Mouse (Mus musculus): ENCODE measurements at regions not wholly inside any gene's neighbourhood (a gene's known extent, or its start where the extent isn't known, plus 50 kb on each side); places are given as distances from the start of the nearest gene placed in this dataset.

DNA sequence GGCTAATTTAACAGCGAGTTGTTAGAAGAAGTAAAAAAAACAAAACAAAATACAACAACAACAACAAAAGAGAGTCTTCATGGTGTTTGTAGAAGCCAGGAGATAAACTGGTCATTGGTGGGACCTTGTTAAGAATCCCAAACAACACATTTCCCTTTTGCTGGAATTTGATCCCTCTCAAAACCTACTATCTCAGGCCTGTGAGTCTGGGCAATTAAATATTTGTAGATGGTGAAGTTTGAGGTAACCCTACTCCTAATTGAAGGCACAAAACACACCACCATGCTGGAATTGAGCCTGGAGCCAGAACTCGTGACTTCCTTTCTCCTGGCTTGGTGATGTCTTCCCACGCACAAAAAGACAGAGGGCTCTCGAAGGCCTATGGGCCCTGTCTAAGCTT, 65.4 kb upstream of the Akt3 start:
- no peak for ATAC-seq

DNA sequence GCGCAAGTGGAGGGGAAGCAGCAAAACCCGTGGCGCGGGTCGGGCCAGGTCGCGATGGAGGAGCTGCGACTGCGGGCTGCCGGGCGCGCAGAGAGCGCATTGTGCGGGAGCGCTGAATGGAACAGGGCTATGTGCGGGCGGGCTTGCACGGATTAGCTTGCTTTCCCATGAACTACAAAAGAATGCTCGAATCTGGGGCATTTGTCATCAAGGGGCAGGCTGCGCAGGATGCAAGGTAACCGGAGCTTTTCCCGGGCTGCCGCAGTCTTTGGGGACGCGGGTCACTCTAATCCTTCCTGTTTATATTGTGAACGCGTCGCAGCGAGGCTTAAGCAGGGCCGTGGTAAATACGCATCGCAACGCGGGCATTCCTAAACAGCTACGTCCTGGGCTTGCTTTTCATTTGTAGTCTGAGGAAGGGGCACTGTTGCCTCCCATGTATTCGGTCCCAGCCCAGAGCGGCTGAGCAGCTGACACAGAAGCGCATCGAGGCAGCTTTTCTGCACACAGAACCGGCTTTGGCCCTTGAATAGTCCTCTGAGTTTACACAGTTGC, 64.8 kb upstream of the Akt3 start:
- no peak for ATAC-seq

DNA sequence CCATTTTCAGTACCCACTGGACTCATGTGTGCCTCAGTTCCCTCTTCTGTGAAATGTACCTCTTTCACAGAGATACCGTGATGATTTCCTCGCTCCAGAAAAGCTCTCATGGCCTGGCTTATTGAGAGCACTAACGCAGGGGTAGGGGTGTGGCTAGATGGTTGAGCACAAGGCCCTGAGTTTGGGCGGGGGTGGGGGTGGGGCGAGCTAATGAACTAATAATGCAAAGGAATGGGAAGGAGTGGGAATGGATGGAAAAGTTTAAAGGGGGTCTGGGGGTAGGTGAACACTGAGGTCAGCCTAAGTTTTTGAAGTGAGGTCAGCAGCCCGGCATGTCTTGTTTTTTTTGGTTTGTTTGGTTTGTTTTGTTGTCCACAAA, 64.3 kb upstream of the Akt3 start:
- ATAC-seq, result no peak

DNA sequence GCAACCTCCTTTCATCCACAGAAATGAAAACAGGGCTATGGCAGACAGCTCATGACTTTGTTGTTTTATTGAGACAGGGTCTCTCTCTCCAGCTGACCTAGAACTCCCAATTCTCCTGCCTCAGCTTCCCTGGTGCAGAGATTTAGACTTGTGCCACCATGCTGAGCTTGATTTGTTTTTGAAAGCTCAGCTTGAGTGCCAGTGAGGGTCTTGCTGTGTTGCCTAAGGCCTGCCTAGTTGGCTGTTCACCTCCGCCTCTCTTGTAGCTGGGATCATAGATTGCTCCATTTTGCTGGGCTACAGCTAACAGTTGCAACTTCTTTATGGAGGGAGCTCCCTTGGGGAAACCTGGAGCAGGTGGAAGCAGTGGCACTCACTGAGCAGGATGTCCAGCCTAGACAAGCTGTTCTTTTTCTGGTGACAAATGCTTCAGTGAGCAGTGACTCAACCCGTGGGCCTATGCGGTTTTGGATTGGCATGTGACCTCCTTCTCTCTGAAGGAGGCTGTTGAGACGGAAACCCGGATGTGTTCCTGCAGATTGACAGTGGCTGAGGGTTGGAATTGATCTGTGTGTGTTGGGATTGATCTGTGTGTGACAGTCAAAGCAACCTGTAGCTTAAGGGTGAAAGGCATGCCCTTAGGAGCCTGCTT, 63.8 kb upstream of the Akt3 start:
- ATAC-seq, result no peak

DNA sequence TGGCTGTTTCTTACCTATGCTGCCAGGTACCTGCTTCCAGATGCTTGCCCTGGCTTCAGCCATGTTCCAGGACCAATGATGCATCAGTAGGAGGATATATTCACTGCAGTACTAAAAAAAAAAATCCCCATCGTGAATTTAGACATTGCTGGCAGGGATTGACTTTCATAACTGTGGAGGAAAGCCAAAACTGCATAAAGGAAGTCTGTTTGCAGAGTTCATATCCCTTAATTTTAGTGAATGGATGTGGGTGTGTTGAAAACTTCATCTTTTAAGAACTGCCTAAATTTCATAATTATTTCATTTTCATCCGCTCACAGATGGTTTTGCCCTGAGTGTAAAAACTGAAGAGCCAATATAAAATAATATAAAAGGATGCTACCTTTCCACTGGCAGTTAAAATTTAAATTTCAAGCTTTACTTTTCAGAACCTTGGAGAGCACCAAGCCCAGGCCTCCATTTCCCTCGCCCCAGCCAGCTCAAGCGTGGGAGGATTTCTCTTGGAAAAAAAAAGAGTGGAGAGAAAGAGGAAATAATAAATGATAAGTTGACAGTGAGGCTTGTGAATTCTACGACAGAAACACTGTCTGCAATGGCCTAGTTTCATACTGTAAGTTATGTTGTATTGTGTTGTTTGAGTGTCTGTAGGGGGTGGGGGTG, 50.3 kb upstream of the Akt3 start:
- no peak for ATAC-seq

Data from CD4-positive, CD25-positive, alpha-beta regulatory T cell, adult 4 months (primary cell).